Mouse (Mus musculus) liver, embryonic 11.5 days (tissue): ENCODE data around the gene Treml4. TPM values are rescaled to one million over a fixed set of nuclear protein-coding genes. Genes with fewer than 3 reads are reported as not detected.
A peak's percentile ranks its signal among the peaks of the same experiment; 100 is the strongest.

ENCODE experiments used
- ATAC-seq: fragments of 200-750 bp; cut with Nextera tagmentation; replicated peaks from 2 replicates; pipeline ENCODE4 v1.8.0; 2017; ENCODE audit warnings: moderate number of reproducible peaks, mild to moderate bottlenecking, moderate TSS enrichment, moderate library complexity; ENCODE audit not compliant: low FRiP score
- DNase-seq: peaks from one replicate; pipeline ENCODE4 v3.0.0-alpha.2; 2017; ENCODE audit warnings: low spot score
- H3K27ac ChIP-seq: fragments of 300-500 bp; sonication (generic); 2 replicates; pipeline ENCODE4 v1.5.1; 2014; ENCODE audit warnings: mild to moderate bottlenecking, low read depth, low read length, control low read depth
- H3K27me3 ChIP-seq: fragments of 300-500 bp; sonication (generic); replicated peaks from 2 replicates; pipeline ENCODE4 v1.6.1; 2014; ENCODE audit warnings: low read length, mixed read lengths; ENCODE audit not compliant: control insufficient read depth, insufficient read depth
- H3K36me3 ChIP-seq: fragments of 300-500 bp; sonication (generic); 2 replicates; pipeline ENCODE4 v1.6.1; 2014; ENCODE audit warnings: mild to moderate bottlenecking, low read length, moderate library complexity, mixed read lengths; ENCODE audit not compliant: control insufficient read depth, insufficient read depth
- H3K4me1 ChIP-seq: fragments of 300-500 bp; sonication (generic); replicated peaks from 2 replicates; pipeline ENCODE4 v1.6.1; 2014; ENCODE audit warnings: low read length, mixed read lengths; ENCODE audit not compliant: control insufficient read depth, insufficient read depth
- H3K4me2 ChIP-seq: fragments of 300-500 bp; sonication (generic); 2 replicates; pipeline ENCODE4 v1.6.1; 2014; ENCODE audit warnings: mild to moderate bottlenecking, control low read depth, moderate library complexity
- H3K4me3 ChIP-seq: fragments of 300-500 bp; sonication (generic); 2 replicates; pipeline ENCODE4 v1.5.1; 2014; ENCODE audit warnings: low read depth, low read length, control low read depth
- H3K9ac ChIP-seq: fragments of 300-500 bp; sonication (generic); 2 replicates; pipeline ENCODE4 v1.6.1; 2014; ENCODE audit warnings: low read depth, low read length, control low read depth
- H3K9me3 ChIP-seq: fragments of 300-500 bp; sonication (generic); 2 replicates; pipeline ENCODE4 v1.6.1; 2016; ENCODE audit warnings: low read length, inconsistent platforms, mixed read lengths; ENCODE audit not compliant: control insufficient read depth
- WGBS: fragments of 180-500 bp; shearing (Covaris S2); extraction: QIAGEN DNeasy Blood & Tissue Kit; methylation state at CpG from one replicate; pipeline ENCODE4 v1.1.7; 2014; 5-methylcytosine and 5-hydroxymethylcytosine counted together
- polyA plus RNA-seq: library from polyadenylated mRNA; unstranded; fragments of >200 nt; fragmentation: Nextera tagmentation; extraction: Ambion mirVana; gene quantifications from 2 replicates; pipeline ENCODE4 v1.2.1, GENCODE M21; 2014

The Treml4 gene
- polyA plus RNA-seq, 1 experiment from 2014 or later: 2.9 TPM

- Histone ChIP-seq H3K4me2 (no peak overlapping the region), H3K9ac (no peak overlapping the region), H3K36me3 (no peaks in the 10 kb centered on the region), H3K4me3 (no peak overlapping the region), H3K4me1 (peaks cover 23% of the 10 kb centered on the region), H3K9me3 (no peaks in the 10 kb centered on the region), H3K27ac (no peak overlapping the region), H3K27me3 (no peaks in the 10 kb centered on the region)
- ATAC-seq (peak; percentile 48; the same call in 1 of the 2 replicates), DNase-seq (no peak)
- 58% methylated on average over 1 of the region's 1 CpGs for WGBS
Observed at GRCm38 (mm10) chr17:48267591-48267990, 3.5 kb downstream of the Treml4 start.

- no peaks in the 10 kb centered on the region for H3K27me3 ChIP-seq
- H3K4me3 ChIP-seq: no peak overlapping the region
- ATAC-seq (no peak), DNase-seq (no peak)
- H3K27ac ChIP-seq: no peak overlapping the region
- no peaks in the 10 kb centered on the region for H3K36me3 ChIP-seq
- no peak overlapping the region for H3K9ac ChIP-seq
- no peak overlapping the region for H3K4me2 ChIP-seq
- H3K9me3 ChIP-seq: no peaks in the 10 kb centered on the region
- H3K4me1 ChIP-seq: peaks cover 26% of the 10 kb centered on the region
Observed at GRCm38 (mm10) chr17:48268276-48268675, 4.2 kb downstream of the Treml4 start.

- H3K4me1 ChIP-seq: peaks cover 22% of the 10 kb centered on the region
- no peak overlapping the region for H3K4me3 ChIP-seq
- DNase-seq (no peak), ATAC-seq (no peak)
- no peak overlapping the region for H3K9ac ChIP-seq
- H3K27ac ChIP-seq: no peak overlapping the region
- H3K36me3 ChIP-seq: no peaks in the 10 kb centered on the region
- H3K27me3 ChIP-seq: no peaks in the 10 kb centered on the region
- WGBS: 53% methylated on average over 4 of the region's 4 CpGs
- H3K9me3 ChIP-seq: no peaks in the 10 kb centered on the region
- H3K4me2 ChIP-seq: no peak overlapping the region
Observed at GRCm38 (mm10) chr17:48269833-48270232, 5.7 kb downstream of the Treml4 start.

- Histone ChIP-seq H3K27me3 (no peaks in the 10 kb centered on the region), H3K9me3 (no peaks in the 10 kb centered on the region), H3K36me3 (no peaks in the 10 kb centered on the region), H3K27ac (peak overlapping the region; percentile 82), H3K9ac (peak overlapping the region; percentile 20; the same call in 1 of the 2 replicates), H3K4me1 (peaks cover 22% of the 10 kb centered on the region), H3K4me2 (peak overlapping the region; percentile 58), H3K4me3 (peak overlapping the region; percentile 20)
- peak; percentile 64 for DNase-seq
- 31% methylated on average over 5 of the region's 5 CpGs for WGBS
- ATAC-seq: peak; percentile 89
Observed at GRCm38 (mm10) chr17:48272158-48272557, 8.1 kb downstream of the Treml4 start.

- ATAC-seq: peak; percentile 47
- Histone ChIP-seq H3K36me3 (no peaks in the 10 kb centered on the region), H3K27me3 (no peaks in the 10 kb centered on the region), H3K9ac (peak overlapping the region; percentile 20; the same call in 1 of the 2 replicates), H3K9me3 (no peaks in the 10 kb centered on the region), H3K4me2 (peak overlapping the region; percentile 58), H3K27ac (peak overlapping the region; percentile 82), H3K4me1 (peaks cover 18% of the 10 kb centered on the region), H3K4me3 (0 out of 2 replicates have a peak overlapping the region, but pooled peaks have one; percentile 13)
- no peak for DNase-seq
- 59% methylated on average over 4 of the region's 4 CpGs for WGBS
Observed at GRCm38 (mm10) chr17:48272598-48272997, 8.5 kb downstream of the Treml4 start.

GRCm38 (mm10) chr17:48274098-48274497, 10.0 kb downstream of the Treml4 start:
- Histone ChIP-seq H3K9me3 (no peaks in the 10 kb centered on the region), H3K27ac (no peak overlapping the region), H3K4me1 (peaks cover 9% of the 10 kb centered on the region), H3K27me3 (no peaks in the 10 kb centered on the region), H3K4me3 (no peak overlapping the region), H3K4me2 (no peak overlapping the region), H3K36me3 (no peaks in the 10 kb centered on the region), H3K9ac (no peak overlapping the region)
- DNase-seq (no peak), ATAC-seq (no peak)
- 75% methylated on average over 4 of the region's 4 CpGs for WGBS

GRCm38 (mm10) chr17:48274885-48275284, 10.8 kb downstream of the Treml4 start:
- no peak overlapping the region for H3K9ac ChIP-seq
- H3K36me3 ChIP-seq: no peaks in the 10 kb centered on the region
- H3K27me3 ChIP-seq: no peaks in the 10 kb centered on the region
- DNase-seq (peak; percentile 69), ATAC-seq (no peak)
- no peak overlapping the region for H3K27ac ChIP-seq
- no peaks in the 10 kb centered on the region for H3K9me3 ChIP-seq
- H3K4me3 ChIP-seq: no peak overlapping the region
- H3K4me1 ChIP-seq: peaks cover 9% of the 10 kb centered on the region
- 26% methylated on average over 6 of the region's 6 CpGs for WGBS
- H3K4me2 ChIP-seq: no peak overlapping the region

GRCm38 (mm10) chr17:48275736-48276135, 11.6 kb downstream of the Treml4 start:
- H3K27ac ChIP-seq: no peak overlapping the region
- peak overlapping the region; percentile 10 for H3K4me2 ChIP-seq
- ATAC-seq: 0 out of 2 replicates have a peak, but pooled peaks have one; percentile 38

GRCm38 (mm10) chr17:48278381-48278780, 14.3 kb downstream of the Treml4 start:
- no peak overlapping the region for H3K27ac ChIP-seq
- H3K4me3 ChIP-seq: no peak overlapping the region
- H3K9ac ChIP-seq: no peak overlapping the region
- no peaks in the 10 kb centered on the region for H3K36me3 ChIP-seq
- DNase-seq (no peak), ATAC-seq (no peak)
- H3K4me2 ChIP-seq: no peak overlapping the region
- peaks cover 12% of the 10 kb centered on the region for H3K4me1 ChIP-seq
- H3K9me3 ChIP-seq: no peaks in the 10 kb centered on the region
- no peaks in the 10 kb centered on the region for H3K27me3 ChIP-seq

More at GRCm38 (mm10) chr17:48275736-48276135, 11.6 kb downstream of the Treml4 start:
- no peak for DNase-seq
- Histone ChIP-seq H3K27me3 (no peaks in the 10 kb centered on the region), H3K9me3 (no peaks in the 10 kb centered on the region), H3K4me1 (peaks cover 9% of the 10 kb centered on the region), H3K4me3 (no peak overlapping the region), H3K9ac (no peak overlapping the region), H3K36me3 (no peaks in the 10 kb centered on the region)
- WGBS: 40% methylated on average over 7 of the region's 7 CpGs
